Mouse (Mus musculus) liver, embryonic 13.5 days (tissue): ENCODE data around the gene Sfi1. TPM values are rescaled to one million over a fixed set of nuclear protein-coding genes. Genes with fewer than 3 reads are reported as not detected.
"Not testable (repeated sequence)": the region's sequence is repeated elsewhere in the genome, so short reads cannot be mapped to it uniquely, and the experiment has no call there.

Source experiments
- ATAC-seq: fragments of 200-750 bp; cut with Nextera tagmentation; 2 replicates; pipeline ENCODE4 v1.8.0; 2017; ENCODE audit warnings: low read depth, mild to moderate bottlenecking, moderate number of reproducible peaks, moderate library complexity
- DNase-seq: peaks from one replicate; pipeline ENCODE4 v3.0.0; 2022
- H3K27ac ChIP-seq: fragments of 300-500 bp; sonication (generic); 2 replicates; pipeline ENCODE4 v1.5.1; 2015; ENCODE audit warnings: moderate library complexity, mild to moderate bottlenecking, inconsistent platforms
- H3K27me3 ChIP-seq: fragments of 300-500 bp; sonication (generic); 2 replicates; pipeline ENCODE4 v1.6.1; 2015; ENCODE audit warnings: mild to moderate bottlenecking, inconsistent platforms
- H3K36me3 ChIP-seq: fragments of 300-500 bp; sonication (generic); 2 replicates; pipeline ENCODE4 v1.6.1; 2015; ENCODE audit warnings: mild to moderate bottlenecking, inconsistent platforms
- H3K4me1 ChIP-seq: fragments of 300-500 bp; sonication (generic); replicated peaks from 2 replicates; pipeline ENCODE4 v1.6.1; 2015; ENCODE audit warnings: inconsistent platforms
- H3K4me2 ChIP-seq: fragments of 300-500 bp; sonication (generic); 2 replicates; pipeline ENCODE4 v1.6.1; 2015; ENCODE audit warnings: inconsistent platforms, mild to moderate bottlenecking, moderate library complexity
- H3K4me3 ChIP-seq: fragments of 300-500 bp; sonication (generic); replicated peaks from 2 replicates; pipeline ENCODE4 v1.5.1; 2015; ENCODE audit warnings: mild to moderate bottlenecking, inconsistent platforms
- H3K9ac ChIP-seq: fragments of 300-500 bp; sonication (generic); 2 replicates; pipeline ENCODE4 v1.6.1; 2015; ENCODE audit warnings: mild to moderate bottlenecking, inconsistent platforms
- H3K9me3 ChIP-seq: fragments of 300-500 bp; sonication (generic); replicated peaks from 2 replicates; pipeline ENCODE4 v1.6.1; 2016; ENCODE audit warnings: inconsistent platforms
- WGBS: fragments of 180-500 bp; shearing (Covaris S2); methylation state at CpG from one replicate; pipeline ENCODE4 v1.1.7; 2015; ENCODE audit not compliant: insufficient replicate concordance; 5-methylcytosine and 5-hydroxymethylcytosine counted together
- polyA plus RNA-seq: library from polyadenylated mRNA; unstranded; fragments of >200 nt; fragmentation: Nextera tagmentation; extraction: Ambion mirVana; gene quantifications from 2 replicates; pipeline ENCODE4 v1.2.1, GENCODE M21; 2015

Sfi1 gene
- polyA plus RNA-seq, 1 experiment from 2014 or later, result 3.4 TPM

DNA sequence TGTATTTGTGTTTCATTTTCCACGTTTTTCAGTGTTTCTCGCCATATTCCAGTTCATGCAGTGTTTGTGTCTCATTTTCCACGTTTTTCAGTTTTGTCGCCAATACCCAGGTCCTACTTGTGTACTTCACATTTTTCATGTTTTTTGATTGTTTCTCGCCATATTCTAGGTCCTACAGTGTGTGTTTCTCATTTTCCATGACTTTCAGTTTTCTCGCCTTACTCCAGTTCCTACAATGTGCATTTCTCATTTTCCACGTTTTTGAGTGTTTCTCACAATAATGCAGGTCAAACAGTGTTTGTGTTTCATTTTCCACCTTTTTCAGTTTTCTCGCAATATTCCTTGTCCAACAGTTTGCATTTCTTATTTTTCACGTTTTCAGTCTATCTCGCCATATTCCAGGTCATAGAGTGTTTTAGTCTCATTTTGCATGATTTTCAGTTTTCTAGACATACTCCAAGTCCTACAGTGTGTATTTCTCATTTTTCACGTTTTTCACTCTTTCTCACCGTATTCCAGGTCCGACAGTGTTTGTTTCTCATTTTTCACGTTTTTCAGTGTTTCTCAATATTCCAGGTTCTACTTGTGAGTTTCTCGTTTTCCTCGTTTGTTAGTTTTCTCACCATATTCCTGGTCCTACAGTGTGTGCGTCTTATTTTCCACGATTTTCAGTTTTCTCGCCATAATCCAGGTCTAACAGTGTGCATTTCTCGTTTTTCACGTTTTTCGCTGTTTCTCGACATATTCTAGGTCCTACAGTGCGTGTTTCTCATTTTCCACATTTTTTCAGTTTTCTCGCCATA is 92.0 kb downstream of the Sfi1 start:
- no peak for ATAC-seq
- Histone ChIP-seq H3K27ac (no peak overlapping the region), H3K36me3 (no peaks in the 10 kb centered on the region), H3K9me3 (peaks cover 26% of the 10 kb centered on the region), H3K27me3 (no peaks in the 10 kb centered on the region), H3K4me3 (no peak overlapping the region), H3K9ac (no peak overlapping the region), H3K4me2 (no peak overlapping the region), H3K4me1 (no peaks in the 10 kb centered on the region)
- DNase-seq, result no peak
- WGBS, result 63% methylated on average over 25 of the region's 25 CpGs

DNA sequence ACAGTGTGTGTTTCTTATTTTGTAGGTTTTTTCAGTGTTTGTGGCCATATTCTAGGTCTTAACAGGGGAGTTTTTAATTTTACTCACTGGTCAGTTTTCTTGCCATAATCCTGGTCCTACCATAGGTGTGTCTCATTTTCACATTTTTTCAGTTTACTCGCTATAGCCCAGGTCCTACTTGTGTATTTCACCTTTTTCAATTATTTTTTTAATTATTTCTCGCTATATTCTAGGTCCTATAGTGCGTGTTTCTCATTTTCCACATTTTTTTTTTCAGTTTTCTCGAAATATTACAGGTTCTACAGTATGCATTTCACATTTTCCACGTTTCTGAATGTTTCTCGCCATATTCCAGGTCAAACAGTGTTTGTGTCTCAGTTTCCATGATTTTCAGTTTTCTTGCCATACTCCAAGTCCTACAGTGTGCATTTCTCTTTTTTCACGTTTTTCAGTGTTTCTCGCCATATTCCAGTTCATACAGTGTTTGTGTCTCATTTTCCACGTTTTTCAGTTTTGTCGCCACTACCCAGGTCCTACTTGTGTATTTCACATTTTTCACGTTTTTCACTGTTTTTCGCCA is 93.1 kb downstream of the Sfi1 start:
- H3K27me3 ChIP-seq, H3K4me1 ChIP-seq, H3K4me3 ChIP-seq, H3K4me2 ChIP-seq, DNase-seq, H3K36me3 ChIP-seq, ATAC-seq, H3K9ac ChIP-seq, H3K27ac ChIP-seq: not testable (repeated sequence)
- peaks cover 26% of the 10 kb centered on the region for H3K9me3 ChIP-seq
- WGBS, result 60% methylated on average over 12 of the region's 12 CpGs

Other genes with a start within 250 kb of the Sfi1 start
- gene Eif4enif1, start 8.9 kb upstream of the Sfi1 start, polyA plus RNA-seq, result 22.0 and 22.3 TPM in 2 replicates
- gene Drg1, start 73.0 kb upstream of the Sfi1 start, polyA plus RNA-seq, result 159 and 171 TPM in 2 replicates
- gene Patz1, start 95.4 kb upstream of the Sfi1 start, polyA plus RNA-seq, result 14.8 and 15.8 TPM in 2 replicates
- gene Pik3ip1, start 136.9 kb upstream of the Sfi1 start, polyA plus RNA-seq, result 1.1 and 1.5 TPM in 2 replicates
- 8.7 TPM in 2 replicates for gene Limk2, start 215.7 kb upstream of the Sfi1 start, polyA plus RNA-seq